Mouse (Mus musculus) heart, embryonic 16.5 days (tissue): Measurements from ENCODE around the gene Ypel3. TPM values are rescaled to one million over a fixed set of nuclear protein-coding genes. Genes with fewer than 3 reads are reported as not detected.

ENCODE experiments used
- ATAC-seq: fragments of 200-750 bp; cut with Nextera tagmentation; replicated peaks from 2 replicates; pipeline ENCODE4 v1.8.0; 2017; ENCODE audit warnings: moderate number of reproducible peaks; ENCODE audit not compliant: insufficient read depth, low FRiP score; ENCODE audit errors: extremely low read depth
- H3K27ac ChIP-seq: fragments of 300-500 bp; sonication (generic); 2 replicates; pipeline ENCODE4 v1.5.1; 2014; ENCODE audit warnings: mild to moderate bottlenecking, low read length, control low read depth, moderate library complexity
- H3K27me3 ChIP-seq: fragments of 300-500 bp; sonication (generic); 2 replicates; pipeline ENCODE4 v1.6.1; 2014; ENCODE audit warnings: low read length, mixed read lengths; ENCODE audit not compliant: control insufficient read depth, insufficient read depth
- H3K36me3 ChIP-seq: fragments of 300-500 bp; sonication (generic); 2 replicates; pipeline ENCODE4 v1.6.1; 2014; ENCODE audit not compliant: control insufficient read depth, insufficient read depth
- H3K4me1 ChIP-seq: fragments of 300-500 bp; sonication (generic); 2 replicates; pipeline ENCODE4 v1.6.1; 2014; ENCODE audit warnings: low read length, mixed read lengths; ENCODE audit not compliant: control insufficient read depth, insufficient read depth
- H3K4me2 ChIP-seq: fragments of 300-500 bp; sonication (generic); 2 replicates; pipeline ENCODE4 v1.6.1; 2014; ENCODE audit warnings: low read depth, mild to moderate bottlenecking, control low read depth, low read length
- H3K4me3 ChIP-seq: fragments of 300-500 bp; sonication (generic); 2 replicates; pipeline ENCODE4 v1.5.1; 2014; ENCODE audit warnings: mild to moderate bottlenecking, control low read depth, low read length
- H3K9ac ChIP-seq: fragments of 300-500 bp; sonication (generic); 2 replicates; pipeline ENCODE4 v1.6.1; 2014; ENCODE audit warnings: low read length, control low read depth
- H3K9me3 ChIP-seq: fragments of 300-500 bp; sonication (generic); replicated peaks from 2 replicates; pipeline ENCODE4 v1.6.1; 2016; ENCODE audit warnings: low read length; ENCODE audit not compliant: control insufficient read depth
- WGBS: fragments of 180-500 bp; shearing (Covaris S2); extraction: QIAGEN DNeasy Blood & Tissue Kit; methylation state at CpG from one replicate; pipeline ENCODE4 v1.1.7; 2014; 5-methylcytosine and 5-hydroxymethylcytosine counted together
- polyA plus RNA-seq: library from polyadenylated mRNA; unstranded; fragments of >200 nt; fragmentation: Nextera tagmentation; extraction: Ambion mirVana; gene quantifications from 2 replicates; pipeline ENCODE4 v1.2.1, GENCODE M21; 2015

Ypel3 gene
- polyA plus RNA-seq, 1 experiment from 2014 or later, result 80.8 TPM

- H3K27ac ChIP-seq, result peak overlapping the region; percentile 90
- no peaks in the 10 kb centered on the region for H3K9me3 ChIP-seq
- no peak for ATAC-seq
- no peaks in the 10 kb centered on the region for H3K27me3 ChIP-seq
- 54% methylated on average over 5 of the region's 5 CpGs for WGBS
- no peaks in the 10 kb centered on the region for H3K36me3 ChIP-seq
- peak overlapping the region; percentile 66; the same call in 1 of the 2 replicates for H3K4me2 ChIP-seq
- H3K4me3 ChIP-seq, result no peak overlapping the region
- H3K9ac ChIP-seq, result peak overlapping the region; percentile 68
- peaks cover 15% of the 10 kb centered on the region for H3K4me1 ChIP-seq
These were observed 33.1 kb downstream of the Ypel3 start for GRCm38 (mm10) chr7:126809723-126810369.

- Histone ChIP-seq H3K4me3 (no peak overlapping the region), H3K9ac (no peak overlapping the region), H3K36me3 (no peaks in the 10 kb centered on the region), H3K4me2 (no peak overlapping the region), H3K27me3 (no peaks in the 10 kb centered on the region), H3K9me3 (no peaks in the 10 kb centered on the region), H3K4me1 (no peaks in the 10 kb centered on the region), H3K27ac (no peak overlapping the region)
- no peak for ATAC-seq
- 60% methylated on average over 8 of the region's 8 CpGs for WGBS
These were observed 39.0 kb downstream of the Ypel3 start for GRCm38 (mm10) chr7:126815726-126816222.

- no peak overlapping the region for H3K4me3 ChIP-seq
- WGBS, result 85% methylated on average over 8 of the region's 8 CpGs
- no peak overlapping the region for H3K27ac ChIP-seq
- H3K36me3 ChIP-seq, result no peaks in the 10 kb centered on the region
- H3K9ac ChIP-seq, result no peak overlapping the region
- no peaks in the 10 kb centered on the region for H3K27me3 ChIP-seq
- no peaks in the 10 kb centered on the region for H3K4me1 ChIP-seq
- ATAC-seq, result no peak
- no peak overlapping the region for H3K4me2 ChIP-seq
- H3K9me3 ChIP-seq, result no peaks in the 10 kb centered on the region
These were observed 39.7 kb downstream of the Ypel3 start for GRCm38 (mm10) chr7:126816494-126816893.

- Histone ChIP-seq H3K9me3 (no peaks in the 10 kb centered on the region), H3K4me3 (no peak overlapping the region), H3K4me1 (peaks cover 2% of the 10 kb centered on the region), H3K36me3 (no peaks in the 10 kb centered on the region), H3K27me3 (peaks cover 5% of the 10 kb centered on the region), H3K4me2 (no peak overlapping the region), H3K9ac (no peak overlapping the region), H3K27ac (no peak overlapping the region)
- WGBS, result 79% methylated on average over 7 of the region's 7 CpGs
- ATAC-seq, result no peak
These were observed 40.8 kb downstream of the Ypel3 start for GRCm38 (mm10) chr7:126817595-126817994.

GRCm38 (mm10) chr7:126818818-126819217 lies 42.1 kb downstream of the Ypel3 start:
- no peak for ATAC-seq
- no peaks in the 10 kb centered on the region for H3K9me3 ChIP-seq
- no peaks in the 10 kb centered on the region for H3K36me3 ChIP-seq
- H3K9ac ChIP-seq, result no peak overlapping the region
- H3K27ac ChIP-seq, result no peak overlapping the region
- H3K4me2 ChIP-seq, result no peak overlapping the region
- H3K4me1 ChIP-seq, result peaks cover 9% of the 10 kb centered on the region
- no peak overlapping the region for H3K4me3 ChIP-seq
- peaks cover 16% of the 10 kb centered on the region for H3K27me3 ChIP-seq
- whole genome bisulfite sequencing, result 16% methylated on average over 1 of the region's 1 CpGs

DNA sequence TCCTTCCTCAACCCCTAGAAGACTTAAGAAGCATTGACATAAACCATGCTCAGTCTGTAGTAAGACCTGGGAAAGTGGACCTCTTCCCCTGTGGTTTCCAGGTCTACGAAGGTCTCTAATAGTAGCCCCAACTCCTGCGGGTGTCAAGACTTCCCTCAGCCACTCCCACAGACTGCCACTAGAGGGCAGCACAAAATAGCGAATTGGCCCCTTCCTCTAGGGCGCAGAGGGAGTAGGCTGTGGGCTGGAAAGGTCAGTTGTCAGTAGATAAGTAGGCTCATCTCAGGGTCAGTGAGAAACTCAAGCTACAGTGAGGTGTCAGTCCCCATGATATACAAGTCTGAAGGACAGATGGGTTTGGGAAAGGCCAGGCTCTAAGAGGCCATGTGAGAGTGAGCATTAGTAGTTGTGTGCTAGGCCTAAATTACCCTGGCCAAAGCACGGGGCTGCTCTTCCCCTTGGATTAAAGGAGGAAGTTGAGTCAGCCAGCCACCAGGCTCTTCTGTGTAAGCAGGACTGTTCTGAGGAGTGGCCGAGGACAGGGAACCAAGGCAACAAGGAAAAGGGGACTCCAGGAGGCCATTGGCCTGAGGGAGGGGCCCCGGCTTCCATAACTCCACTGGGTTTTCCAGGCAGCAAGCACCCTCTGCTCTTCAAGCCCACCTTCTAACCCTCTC lies 45.2 kb downstream of the Ypel3 start:
- Histone ChIP-seq H3K4me1 (peaks cover 9% of the 10 kb centered on the region), H3K4me3 (no peak overlapping the region), H3K9me3 (no peaks in the 10 kb centered on the region), H3K36me3 (no peaks in the 10 kb centered on the region), H3K4me2 (no peak overlapping the region), H3K27ac (no peak overlapping the region), H3K27me3 (peaks cover 27% of the 10 kb centered on the region), H3K9ac (no peak overlapping the region)
- ATAC-seq, result peak; percentile 64; the same call in 1 of the 2 replicates
- WGBS, result 18% methylated on average over 7 of the region's 7 CpGs

- Histone ChIP-seq H3K9ac (no peak overlapping the region), H3K4me3 (no peak overlapping the region; the same call in 1 of the 2 replicates), H3K4me2 (peak overlapping the region; percentile 49; the same call in 1 of the 2 replicates), H3K27me3 (peaks cover 29% of the 10 kb centered on the region), H3K36me3 (no peaks in the 10 kb centered on the region), H3K4me1 (peaks cover 9% of the 10 kb centered on the region), H3K27ac (no peak overlapping the region), H3K9me3 (no peaks in the 10 kb centered on the region)
- WGBS, result 22% methylated on average over 9 of the region's 9 CpGs
- ATAC-seq, result no peak
These were observed 46.0 kb downstream of the Ypel3 start for GRCm38 (mm10) chr7:126822741-126823140.

GRCm38 (mm10) chr7:126823202-126823711 lies 46.5 kb downstream of the Ypel3 start:
- WGBS, result 4% methylated on average over 16 of the region's 19 CpGs
- Histone ChIP-seq H3K4me1 (peaks cover 9% of the 10 kb centered on the region), H3K9me3 (no peaks in the 10 kb centered on the region), H3K27ac (no peak overlapping the region), H3K9ac (no peak overlapping the region), H3K4me2 (peak overlapping the region; percentile 49), H3K36me3 (no peaks in the 10 kb centered on the region), H3K27me3 (peaks cover 29% of the 10 kb centered on the region), H3K4me3 (peak overlapping the region; percentile 34)
- no peak for ATAC-seq

GRCm38 (mm10) chr7:126823940-126824339 lies 47.2 kb downstream of the Ypel3 start:
- H3K4me1 ChIP-seq, result peaks cover 9% of the 10 kb centered on the region
- H3K4me3 ChIP-seq, result no peak overlapping the region
- no peaks in the 10 kb centered on the region for H3K36me3 ChIP-seq
- WGBS, result 21% methylated on average over 10 of the region's 10 CpGs
- ATAC-seq, result no peak
- no peak overlapping the region for H3K27ac ChIP-seq
- no peak overlapping the region for H3K9ac ChIP-seq
- H3K4me2 ChIP-seq, result no peak overlapping the region
- peaks cover 29% of the 10 kb centered on the region for H3K27me3 ChIP-seq
- H3K9me3 ChIP-seq, result no peaks in the 10 kb centered on the region
